Mouse (Mus musculus) cerebellum, adult 9-10 months (tissue): Measurements from ENCODE around the gene Ppip5k2.

ENCODE experiments used
- DNase-seq: peaks from one replicate; pipeline ENCODE4 v3.0.0; 2022

Ppip5k2 gene

DNA sequence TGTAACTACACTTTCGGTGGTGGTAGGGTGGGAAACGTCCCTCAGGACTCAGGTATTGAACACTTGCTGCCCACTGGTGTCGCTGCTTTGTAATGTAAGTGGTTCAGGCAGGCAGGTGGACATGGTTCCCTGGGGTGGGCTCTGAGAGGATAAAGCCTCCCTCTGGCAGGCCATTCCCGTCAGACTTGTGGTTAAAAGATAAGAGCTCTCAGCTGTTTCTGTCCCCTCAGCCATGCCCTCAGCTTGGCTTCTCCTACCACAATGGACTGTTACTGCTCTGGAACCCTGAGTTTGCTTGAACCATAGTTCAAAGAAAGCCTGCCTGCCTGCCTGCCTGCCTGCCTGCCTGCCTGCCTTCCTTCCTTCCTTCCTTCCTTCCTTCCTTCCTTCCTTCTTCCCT is 15.8 kb downstream of the Ppip5k2 start:
- DNase-seq: no peak

DNA sequence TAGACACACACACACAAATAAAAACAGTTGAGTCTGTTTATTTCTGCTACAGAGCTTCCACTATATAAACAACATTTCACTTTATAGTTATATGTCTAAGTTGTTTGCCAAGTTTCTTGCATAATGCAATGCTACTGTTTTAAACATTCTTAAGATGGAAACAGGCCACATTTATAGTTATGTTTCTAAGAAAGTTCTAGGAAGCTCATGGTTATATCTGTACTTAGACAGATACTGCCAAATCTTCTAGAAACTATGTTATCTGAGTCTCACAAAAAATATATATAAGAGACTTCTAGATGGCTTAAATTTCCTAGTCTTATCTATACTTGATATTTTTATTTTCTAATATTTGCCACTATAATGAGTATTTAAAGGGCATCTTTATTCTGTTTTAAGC is 17.0 kb downstream of the Ppip5k2 start:
- no peak for DNase-seq

DNA sequence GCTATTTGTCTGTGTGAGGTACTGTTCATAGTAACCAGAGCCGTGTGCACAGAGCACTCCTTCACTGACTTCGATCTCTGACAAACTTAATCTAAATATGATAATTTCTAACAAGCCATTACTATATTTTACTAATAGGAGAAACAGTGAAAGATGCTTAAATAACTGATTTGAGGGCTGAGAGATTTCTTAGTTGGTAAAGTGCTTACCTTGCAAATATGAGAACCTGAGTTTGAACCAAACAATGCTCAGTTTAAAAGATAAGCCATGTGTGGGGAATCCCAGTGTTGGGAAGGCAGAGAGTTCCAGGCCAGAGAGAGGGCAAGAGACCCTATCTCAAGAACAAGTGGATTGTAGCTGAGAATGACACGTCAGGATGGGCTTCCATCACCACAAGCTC is 22.0 kb downstream of the Ppip5k2 start:
- DNase-seq: no peak

DNA sequence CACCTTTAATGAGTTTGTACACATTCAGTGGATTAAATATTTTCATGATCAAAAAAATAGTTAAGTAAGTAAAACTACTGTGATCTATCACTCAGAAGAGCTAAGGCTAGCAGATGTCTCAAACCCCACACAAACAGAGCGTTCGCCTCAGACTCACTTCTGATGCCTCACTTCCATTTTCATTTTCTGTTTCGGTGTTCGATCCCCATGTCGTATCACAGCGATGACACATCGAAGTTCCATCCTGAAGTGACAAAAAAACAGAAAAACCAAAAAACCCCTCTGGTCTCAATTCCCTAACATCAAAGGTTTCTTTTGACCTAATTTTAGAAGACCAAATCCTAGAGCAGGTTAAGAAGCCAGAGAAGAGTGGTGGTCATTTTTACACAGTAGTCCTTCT is 23.9 kb downstream of the Ppip5k2 start:
- no peak for DNase-seq

DNA sequence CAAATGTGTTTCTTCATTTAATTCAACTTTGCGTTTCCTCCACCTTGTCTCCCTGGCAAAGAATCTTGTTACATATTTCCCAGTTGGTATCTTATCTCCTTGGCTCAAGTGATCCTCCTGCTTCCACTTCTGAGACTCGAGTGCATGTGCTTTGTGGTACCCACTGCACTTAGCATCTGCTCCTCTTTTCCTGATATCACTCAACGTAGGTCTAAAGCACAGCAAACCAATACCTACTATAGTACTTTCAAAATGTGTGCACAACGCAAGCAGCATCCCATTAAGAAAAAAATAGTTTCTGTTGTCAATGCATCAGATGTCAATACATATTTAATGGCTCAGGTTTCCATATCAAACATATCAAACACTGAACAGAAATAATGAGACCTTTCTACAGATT is 24.5 kb downstream of the Ppip5k2 start:
- DNase-seq: no peak

DNA sequence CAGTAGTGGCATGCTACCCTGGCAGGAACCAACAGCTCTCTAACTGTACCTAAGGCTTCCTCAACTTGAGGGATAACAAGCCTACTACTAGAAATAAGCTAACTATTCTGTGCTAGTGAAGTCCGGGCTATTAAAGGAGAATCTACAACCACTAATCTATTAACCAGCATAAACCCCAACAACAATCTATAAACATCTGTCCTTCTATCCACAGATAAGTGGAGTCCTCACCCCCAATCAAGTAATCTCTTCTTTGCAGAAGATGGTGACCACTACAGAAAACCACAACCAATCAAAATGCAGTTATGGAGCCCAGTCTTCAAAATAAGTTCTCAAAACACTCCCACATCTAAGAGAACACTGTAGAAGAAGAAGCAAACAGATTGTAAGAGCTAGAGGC is 27.1 kb downstream of the Ppip5k2 start:
- no peak for DNase-seq

DNA sequence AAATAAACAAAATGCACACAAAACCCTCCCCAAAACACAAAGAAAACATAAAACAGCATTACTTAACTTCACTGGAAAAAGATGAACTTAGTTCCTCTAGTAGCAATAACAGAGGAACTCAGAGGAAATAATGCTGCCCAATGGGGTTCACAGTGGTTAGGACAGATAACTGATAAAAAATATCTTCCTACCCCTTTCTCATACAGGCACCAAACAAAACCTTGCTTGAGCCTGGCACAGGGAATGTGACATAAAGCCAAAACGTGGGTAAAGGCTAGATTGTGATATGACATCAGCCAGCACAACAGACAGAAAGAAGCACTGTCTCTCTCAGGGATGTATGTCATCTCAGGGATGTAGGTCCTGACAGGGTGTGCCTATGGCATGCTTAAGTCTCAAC is 40.9 kb downstream of the Ppip5k2 start:
- DNase-seq: no peak

DNA sequence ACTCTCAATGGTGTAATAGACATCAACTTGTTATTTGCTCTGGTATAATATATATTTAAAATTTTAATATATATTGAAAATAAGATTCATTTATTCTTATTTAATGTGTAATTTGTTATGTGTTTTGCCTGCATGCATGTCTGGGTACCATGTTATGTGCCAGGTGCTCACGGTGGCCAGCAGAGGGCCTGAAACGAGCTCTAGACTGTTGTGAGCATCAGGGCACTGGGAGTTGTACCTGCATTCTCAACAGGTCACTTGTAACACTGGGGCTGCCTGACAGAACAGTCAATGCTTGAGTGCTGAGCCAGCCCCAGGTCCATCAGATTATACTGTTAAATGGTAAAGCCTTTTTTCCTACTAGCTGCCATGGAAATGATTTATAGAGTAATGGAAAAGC is 43.5 kb downstream of the Ppip5k2 start:
- DNase-seq: no peak

DNA sequence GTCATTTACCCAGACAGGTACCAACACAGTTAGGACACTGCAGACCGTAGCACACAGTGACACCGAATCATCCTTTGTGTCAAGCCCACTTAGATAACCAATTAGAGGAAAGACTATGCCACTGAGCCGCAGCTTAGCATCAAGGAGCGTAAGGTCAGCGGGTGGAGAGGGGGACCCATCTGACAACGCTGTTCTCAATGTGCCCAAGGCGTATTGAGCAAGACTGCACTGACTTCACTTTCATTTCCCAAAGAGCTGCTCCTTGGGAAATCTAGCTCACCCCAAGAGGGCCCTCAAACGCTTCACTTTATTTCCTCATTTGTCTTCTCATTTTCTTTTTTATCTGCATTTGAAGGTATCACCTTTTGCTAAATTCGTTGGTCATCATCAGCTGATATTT is 51.8 kb downstream of the Ppip5k2 start:
- no peak for DNase-seq

DNA sequence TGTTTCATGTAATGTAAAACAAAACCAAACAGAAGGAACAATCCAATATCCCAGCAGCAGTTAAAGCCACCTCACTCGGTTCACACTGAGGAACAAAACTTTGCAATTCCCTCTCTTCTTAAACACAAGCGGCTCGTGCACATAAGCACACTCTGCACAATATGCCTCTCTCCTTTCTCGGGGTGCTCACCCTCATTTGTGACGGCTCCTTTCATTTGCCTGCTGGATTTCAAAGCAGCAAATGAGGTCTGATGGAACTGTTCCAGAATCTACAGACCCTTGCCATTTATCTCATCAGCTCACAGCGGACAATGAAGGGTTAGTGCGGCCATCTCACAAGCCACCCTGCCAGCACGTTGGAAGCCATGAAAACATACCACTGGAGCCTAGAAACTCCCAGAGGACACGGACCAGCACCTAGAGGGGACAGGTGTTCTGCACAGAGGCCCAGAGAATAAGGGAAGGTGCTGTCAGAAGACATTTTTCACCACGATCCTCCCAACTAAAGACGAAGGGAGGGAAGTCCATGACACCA is 55.8 kb downstream of the Ppip5k2 start:
- no peak for DNase-seq

DNA sequence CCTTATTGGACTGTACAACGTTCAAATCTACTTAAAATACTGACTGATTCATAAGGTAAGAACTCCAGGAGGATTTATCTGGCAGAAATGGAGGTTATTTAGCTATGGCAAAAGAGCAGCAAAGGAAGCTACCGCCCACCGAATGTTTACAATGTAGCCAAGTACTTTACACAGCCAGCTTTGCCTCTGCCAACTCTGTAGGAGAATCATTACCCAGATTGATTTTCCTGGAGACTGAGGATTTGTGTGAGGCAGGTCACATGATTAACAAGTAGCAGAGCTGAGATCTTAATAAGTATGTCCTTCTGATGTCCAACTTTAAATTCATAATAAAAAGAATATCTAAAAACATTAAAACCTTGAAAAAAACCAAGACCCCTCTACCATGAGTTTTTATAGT is 59.7 kb downstream of the Ppip5k2 start:
- DNase-seq: no peak

DNA sequence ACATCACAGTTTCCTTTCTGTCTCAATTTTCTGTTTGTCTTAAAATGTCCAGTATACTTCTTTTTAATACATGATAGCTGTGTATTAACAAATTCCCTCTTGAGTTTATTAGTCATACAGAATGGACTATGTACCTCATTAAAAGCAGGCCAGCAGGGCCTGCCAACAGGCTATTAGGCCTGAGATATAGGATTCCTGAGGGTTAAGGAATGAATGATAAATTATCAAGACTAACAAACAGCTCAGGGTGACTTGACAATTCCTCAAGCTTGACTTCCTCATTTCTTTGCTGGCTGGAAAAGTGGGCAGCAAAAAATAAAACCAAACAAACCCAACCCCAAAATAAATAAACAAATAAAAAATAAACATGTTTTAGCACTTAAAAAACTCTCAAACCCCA is 64.8 kb downstream of the Ppip5k2 start:
- DNase-seq: no peak

DNA sequence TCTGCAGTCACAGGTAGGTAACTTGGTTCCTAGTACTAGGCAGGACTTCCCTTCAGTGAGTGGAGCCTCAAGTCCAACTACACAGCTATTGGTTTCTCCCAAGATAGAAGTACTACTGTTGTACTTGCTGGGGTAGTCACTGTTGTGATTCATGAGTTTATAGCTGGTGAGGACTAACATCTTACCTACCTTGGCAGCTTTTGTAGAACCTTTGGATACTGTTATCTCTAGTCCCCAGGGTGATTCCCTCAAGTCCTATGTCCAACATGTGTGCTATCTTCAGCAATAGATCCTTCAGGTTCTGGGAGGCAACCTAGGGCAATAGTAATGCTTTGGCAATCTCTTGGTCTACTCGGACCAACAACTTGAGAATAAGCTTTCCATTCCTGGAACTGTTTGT is 65.6 kb downstream of the Ppip5k2 start:
- DNase-seq: no peak

DNA sequence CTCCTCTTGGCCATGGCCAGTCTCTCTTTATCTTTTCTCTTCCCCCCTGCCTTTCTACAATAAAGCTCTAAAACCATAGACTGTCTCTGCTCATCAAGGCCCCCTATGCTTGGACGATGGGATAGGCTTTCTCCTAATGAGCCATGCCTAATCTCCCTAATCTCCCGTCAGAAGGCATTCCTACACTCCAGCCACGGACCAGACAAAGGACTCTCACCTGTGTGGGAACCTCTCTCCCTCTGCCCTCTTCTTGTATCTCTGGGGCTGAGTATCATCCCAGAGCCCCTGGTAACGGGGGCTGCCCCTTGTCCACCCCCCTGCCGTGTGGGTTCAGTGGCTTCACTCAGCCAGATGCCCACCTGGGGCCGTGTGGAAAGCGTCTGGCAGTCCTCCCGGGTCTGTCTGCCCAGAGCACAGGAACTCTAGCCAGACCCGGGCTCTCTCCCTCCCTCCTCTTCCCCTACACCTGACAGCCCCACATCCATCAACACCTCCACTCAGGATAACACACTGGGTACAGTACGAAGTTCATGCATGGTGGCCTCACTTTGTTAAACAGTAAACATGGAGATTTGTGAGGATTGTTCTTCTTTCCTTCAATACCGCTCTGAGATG is 71.1 kb downstream of the Ppip5k2 start:
- no peak for DNase-seq

DNA sequence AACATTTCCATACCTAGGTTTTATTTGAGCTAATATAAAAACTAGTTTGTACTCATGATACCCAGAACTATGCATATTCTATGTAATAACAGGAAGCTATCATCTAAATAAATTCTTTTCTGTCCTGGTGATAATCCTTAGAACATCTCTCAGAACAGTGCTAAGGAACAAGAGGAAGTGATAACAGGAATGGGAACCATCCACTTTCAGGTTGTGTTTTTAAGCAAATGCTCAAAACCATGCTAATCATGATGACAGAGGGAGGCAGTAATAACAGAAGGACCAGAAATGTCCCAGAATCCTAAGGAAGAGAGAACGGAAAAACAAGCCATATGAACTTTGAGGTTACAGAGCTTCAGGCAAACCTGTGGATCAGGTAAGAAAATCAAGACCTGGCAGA is 72.9 kb downstream of the Ppip5k2 start:
- no peak for DNase-seq

DNA sequence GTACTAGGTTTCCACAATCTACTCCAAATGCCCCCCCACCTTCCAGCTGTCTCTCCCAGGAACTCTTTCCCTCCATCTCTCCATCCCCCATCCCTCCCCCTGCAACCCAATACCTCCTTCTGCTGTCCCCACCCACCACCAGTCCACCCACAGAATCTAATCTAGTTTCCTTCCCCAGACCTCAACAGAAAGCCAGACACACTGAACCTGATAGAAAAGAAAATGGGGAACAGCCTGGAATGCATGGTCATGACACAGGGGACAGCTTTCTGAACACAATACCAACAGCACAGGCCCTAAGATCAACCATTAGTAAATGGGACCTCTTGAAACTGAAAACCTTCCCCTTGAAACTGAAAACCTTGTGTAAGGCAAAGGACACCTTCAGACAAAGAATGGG is 76.4 kb downstream of the Ppip5k2 start:
- no peak for DNase-seq

DNA sequence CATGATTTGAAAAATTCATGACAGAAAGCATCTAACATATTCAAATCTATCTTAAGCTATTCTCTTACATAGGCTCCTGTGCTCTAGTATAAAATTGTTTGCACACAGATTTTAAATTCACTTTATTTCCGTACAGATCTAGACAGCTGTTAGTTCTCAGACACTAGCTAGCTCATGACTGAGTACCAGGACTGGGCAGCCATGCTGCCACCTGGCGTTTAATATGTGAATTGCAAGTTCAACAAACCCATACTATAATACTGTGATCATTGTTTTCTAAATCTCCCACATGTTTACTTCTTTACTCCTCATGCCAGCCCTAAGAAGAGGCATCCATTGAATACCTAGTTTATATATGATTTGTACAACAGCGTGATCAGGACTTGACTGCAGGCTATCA is 81.5 kb downstream of the Ppip5k2 start:
- peak; percentile 20 for DNase-seq

DNA sequence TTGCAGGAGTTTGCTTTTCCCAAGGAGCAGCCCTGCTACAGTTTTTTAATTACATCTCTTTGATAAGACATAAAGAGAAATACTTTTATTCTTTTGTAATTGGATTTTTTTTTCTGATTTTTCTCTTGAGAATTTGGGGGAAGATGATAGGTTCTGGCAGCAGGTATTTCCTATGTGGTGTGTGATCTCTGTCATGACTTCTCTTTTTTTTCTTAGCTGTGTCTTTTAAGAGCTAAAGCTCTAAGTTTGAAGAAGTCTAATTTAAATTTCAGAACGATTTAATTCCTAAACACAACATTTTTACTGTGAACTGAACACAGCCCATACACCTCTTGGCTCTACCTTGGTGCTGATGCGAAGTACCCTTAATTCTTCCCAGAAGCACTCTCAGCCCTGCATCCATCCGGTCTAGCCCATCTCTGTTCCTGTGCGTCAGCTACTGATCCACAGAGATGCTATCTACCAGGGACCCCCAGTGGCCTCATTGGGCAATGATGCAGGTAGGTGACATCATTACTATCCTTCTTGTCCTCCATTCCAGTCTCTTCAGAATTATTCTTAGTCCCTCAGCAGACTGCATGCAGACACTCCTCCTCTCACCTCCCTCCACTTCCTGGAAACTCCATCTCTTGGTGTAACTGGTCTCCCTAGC is 93.6 kb downstream of the Ppip5k2 start:
- DNase-seq: no peak

DNA sequence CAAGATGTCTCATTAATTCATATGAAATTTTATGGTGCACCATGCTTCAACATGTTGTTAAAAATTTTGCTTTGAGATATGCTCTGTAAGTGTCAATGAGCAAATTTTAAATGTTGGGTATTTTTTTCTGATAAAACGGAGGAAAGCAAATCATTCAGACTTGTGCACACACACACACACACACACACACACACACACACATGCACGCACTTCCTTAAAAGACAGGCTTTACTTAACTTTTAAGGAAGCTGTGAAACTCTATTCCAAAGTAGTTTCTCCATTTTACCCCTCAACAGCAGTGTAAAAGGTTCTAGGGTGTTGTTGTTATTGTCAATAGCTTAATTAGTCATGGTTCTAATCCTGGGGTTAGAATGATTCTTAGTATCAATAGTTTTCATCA is 94.1 kb downstream of the Ppip5k2 start:
- no peak for DNase-seq

DNA sequence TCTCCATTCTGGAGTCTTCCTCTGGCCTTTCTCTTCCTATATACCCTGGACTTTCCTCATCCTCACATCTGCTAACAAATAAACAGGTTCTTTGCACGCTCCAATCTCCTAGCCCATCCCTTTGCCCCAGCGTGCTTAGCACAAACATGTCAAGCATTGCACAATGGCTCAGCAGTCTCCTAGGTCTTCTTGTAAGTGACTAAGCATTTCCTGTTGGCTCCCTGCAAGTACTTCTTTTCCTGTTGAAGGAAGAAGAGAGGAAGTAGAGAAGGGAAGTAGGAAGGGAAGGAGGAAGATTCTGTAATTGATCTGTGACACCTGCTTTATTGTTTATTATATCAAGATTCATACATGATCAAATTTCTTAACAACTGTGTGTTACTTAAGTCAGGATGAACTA is 97.4 kb downstream of the Ppip5k2 start:
- DNase-seq: no peak

DNA sequence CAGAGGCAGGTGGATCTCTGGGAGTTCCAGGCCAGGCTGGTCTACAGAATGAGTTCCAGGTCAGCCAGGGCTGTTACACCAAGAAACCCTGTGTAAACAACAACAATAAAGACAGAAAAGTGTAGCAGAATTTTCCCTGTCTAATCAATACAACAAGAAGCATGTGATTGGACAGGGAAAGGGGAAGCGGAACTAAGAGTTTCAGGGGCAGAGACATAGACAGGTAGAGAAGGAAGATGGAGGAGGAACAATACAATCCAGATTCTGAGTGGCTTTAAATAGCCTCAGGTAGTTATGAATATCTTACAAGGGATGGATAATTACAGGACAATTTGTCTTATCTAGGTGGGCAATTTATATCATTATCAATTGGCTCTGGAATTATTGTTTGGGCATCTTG is 102.9 kb downstream of the Ppip5k2 start:
- no peak for DNase-seq

DNA sequence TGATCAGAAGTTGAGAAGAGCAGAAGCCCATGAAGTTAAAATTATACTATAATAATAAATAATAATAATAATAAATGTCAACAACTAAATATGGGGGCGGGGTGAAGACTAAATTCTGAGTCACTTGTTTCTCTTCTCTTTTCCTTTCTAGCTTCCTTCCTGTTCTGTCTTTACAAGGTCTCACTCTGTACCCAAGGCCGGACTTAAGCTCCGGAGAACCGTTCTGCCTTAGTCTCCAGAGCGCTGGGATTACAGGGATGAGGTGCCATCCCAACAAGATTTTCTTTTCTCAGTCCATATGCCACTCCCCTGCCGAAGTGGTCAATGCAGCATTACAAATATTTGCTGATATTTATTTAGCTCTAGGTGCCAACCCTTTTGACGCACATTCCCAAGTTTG is 107.9 kb downstream of the Ppip5k2 start:
- DNase-seq: no peak

DNA sequence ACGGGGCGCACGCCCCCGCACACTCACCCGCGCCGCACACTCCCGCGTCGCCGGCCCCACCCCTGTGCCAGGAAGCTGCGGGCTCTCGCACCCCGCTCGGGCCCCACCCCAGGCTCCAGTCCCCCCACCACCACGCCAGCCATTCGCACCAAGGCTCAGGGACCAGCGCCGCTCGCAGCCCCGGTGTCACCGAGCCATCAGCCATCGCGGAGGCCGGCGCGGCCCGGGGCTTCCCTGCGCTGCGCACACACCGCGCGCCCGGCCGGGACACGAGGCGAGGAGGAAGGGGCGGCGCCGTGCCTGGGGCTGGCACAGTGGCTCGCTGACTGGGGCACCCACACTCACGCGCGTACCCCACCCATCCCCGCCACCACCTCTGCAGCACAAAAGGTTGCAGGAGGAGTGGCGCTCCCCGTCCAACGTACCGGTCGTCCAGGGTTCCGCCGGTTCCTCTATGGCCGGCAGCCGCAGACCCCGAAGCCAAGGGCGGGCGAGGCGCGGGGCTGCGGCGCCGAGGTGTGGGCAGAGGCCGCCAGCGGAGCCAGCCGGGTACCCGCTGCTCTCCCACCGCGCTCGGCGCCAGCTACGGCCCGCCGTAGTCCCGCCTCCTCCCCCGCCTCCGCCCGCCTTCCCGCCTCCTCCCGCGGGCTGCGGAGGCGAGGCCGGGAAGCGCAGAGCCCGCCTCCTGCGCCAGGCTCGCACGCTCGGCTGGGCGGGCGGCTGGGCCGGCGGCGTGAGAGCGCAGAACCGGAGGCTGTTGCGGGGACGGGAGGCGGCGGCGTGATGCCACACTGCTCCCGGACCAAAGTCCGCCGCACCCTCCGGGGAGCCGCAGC is 108.6 kb downstream of the Ppip5k2 start, which contains the start of gene D1Ertd622e:
Gene D1Ertd622e (minus strand): TSS at position 669 of the 836 bp plus-strand sequence.
- DNase-seq: peak; percentile 84
